Mouse (Mus musculus): ENCODE data around the gene D230025D16Rik.

- TF ChIP-seq POLR2A (IDR thresholded peaks at IDR 0.05; ENCODE audit: low read depth, low read length) (no peak), CTCF (conservative IDR thresholded peaks at IDR 0.05; ENCODE audit: insufficient read depth, insufficient read length, low read depth, low read length) (no peak)
Measured at GRCm38 (mm10) chr8:105269075-105269458, 44.1 kb downstream of the D230025D16Rik start.

Data from kidney, adult 2 months (tissue).